Mouse (Mus musculus) midbrain, postnatal 0 days (tissue): ENCODE data around the gene Ms4a4a. TPM values are rescaled to one million over a fixed set of nuclear protein-coding genes. Genes with fewer than 3 reads are reported as not detected.

ENCODE experiments used
- ATAC-seq: fragments of 200-750 bp; cut with Nextera tagmentation; 2 replicates; pipeline ENCODE4 v1.8.0; 2017; ENCODE audit warnings: moderate number of reproducible peaks, mild to moderate bottlenecking, moderate TSS enrichment, moderate library complexity; ENCODE audit not compliant: low FRiP score
- DNase-seq: peaks from one replicate; pipeline ENCODE4 v3.0.0-alpha.2; 2015; ENCODE audit warnings: low spot score
- H3K27ac ChIP-seq: fragments of 300-500 bp; sonication (generic); 2 replicates; pipeline ENCODE4 v1.5.1; 2014; ENCODE audit warnings: low read depth, mild to moderate bottlenecking, low read length, mixed read lengths
- H3K27me3 ChIP-seq: fragments of 300-500 bp; sonication (generic); 2 replicates; pipeline ENCODE4 v1.6.1; 2014; ENCODE audit warnings: low read length, control low read depth, mixed read lengths; ENCODE audit not compliant: insufficient read depth
- H3K36me3 ChIP-seq: fragments of 300-500 bp; sonication (generic); 2 replicates; pipeline ENCODE4 v1.6.1; 2014; ENCODE audit warnings: low read length, control low read depth, mixed read lengths; ENCODE audit not compliant: insufficient read depth
- H3K4me1 ChIP-seq: fragments of 300-500 bp; sonication (generic); 2 replicates; pipeline ENCODE4 v1.6.1; 2014; ENCODE audit warnings: mild to moderate bottlenecking, control low read depth, antibody characterized with exemption, low read length, mixed read lengths; ENCODE audit not compliant: insufficient read depth
- H3K4me2 ChIP-seq: fragments of 300-500 bp; sonication (generic); 2 replicates; pipeline ENCODE4 v1.6.1; 2014; ENCODE audit warnings: low read depth, mild to moderate bottlenecking, low read length, mixed read lengths; ENCODE audit not compliant: poor library complexity, severe bottlenecking
- H3K4me3 ChIP-seq: fragments of 300-500 bp; sonication (generic); 2 replicates; pipeline ENCODE4 v1.5.1; 2014; ENCODE audit warnings: low read depth, mild to moderate bottlenecking, low read length, moderate library complexity
- H3K9ac ChIP-seq: fragments of 300-500 bp; sonication (generic); replicated peaks from 2 replicates; pipeline ENCODE4 v1.6.1; 2014; ENCODE audit warnings: mild to moderate bottlenecking, low read length, moderate library complexity, mixed read lengths; ENCODE audit not compliant: poor library complexity, severe bottlenecking
- H3K9me3 ChIP-seq: fragments of 300-500 bp; sonication (generic); 2 replicates; pipeline ENCODE4 v1.6.1; 2016; ENCODE audit warnings: low read length, control low read depth
- CTCF ChIP-seq: IDR thresholded peaks from 2 replicates; pipeline ENCODE4 v1.5.1; 2016; ENCODE audit warnings: antibody characterized with exemption, mild to moderate bottlenecking
- WGBS: fragments of 180-500 bp; shearing (Covaris S2); extraction: QIAGEN DNeasy Blood & Tissue Kit; methylation state at CpG from one replicate; pipeline ENCODE4 v1.1.7; 2014; 5-methylcytosine and 5-hydroxymethylcytosine counted together
- polyA plus RNA-seq: library from polyadenylated mRNA; unstranded; fragments of >200 nt; fragmentation: Nextera tagmentation; extraction: Ambion mirVana; gene quantifications from 2 replicates; pipeline ENCODE4 v1.2.1, GENCODE M21; 2015
- total RNA-seq: library from RNA; depleted of rRNA; stranded (reverse); fragments of >200 nt; gene quantifications from 2 replicates; pipeline ENCODE4 v1.2.3, GENCODE M21; 2014

Gene Ms4a4a
- total and polyA plus RNA-seq, 2 experiments from 2014 or later: 0.22 to 1.9 TPM

- no peak for TF ChIP-seq CTCF
- ATAC-seq (no peak), DNase-seq (no peak)
- 77% methylated on average over 4 of the region's 4 CpGs for WGBS
- H3K9me3 ChIP-seq: no peaks in the 10 kb centered on the region
- H3K27me3 ChIP-seq: no peaks in the 10 kb centered on the region
- H3K27ac ChIP-seq: no peak overlapping the region
- no peak overlapping the region for H3K4me2 ChIP-seq
- no peak overlapping the region for H3K9ac ChIP-seq
- no peaks in the 10 kb centered on the region for H3K4me1 ChIP-seq
- no peaks in the 10 kb centered on the region for H3K36me3 ChIP-seq
- H3K4me3 ChIP-seq: no peak overlapping the region
Observed at GRCm38 (mm10) chr19:11387685-11388084, 12.4 kb downstream of the Ms4a4a start.

GRCm38 (mm10) chr19:11388949-11389348 is 13.6 kb downstream of the Ms4a4a start:
- Histone ChIP-seq H3K36me3 (no peaks in the 10 kb centered on the region), H3K9ac (no peak overlapping the region), H3K4me3 (no peak overlapping the region), H3K4me2 (no peak overlapping the region), H3K9me3 (no peaks in the 10 kb centered on the region), H3K27ac (no peak overlapping the region), H3K27me3 (no peaks in the 10 kb centered on the region), H3K4me1 (no peaks in the 10 kb centered on the region)
- WGBS: 84% methylated on average over 2 of the region's 2 CpGs
- ATAC-seq (no peak), DNase-seq (no peak)
- no peak for TF ChIP-seq CTCF

GRCm38 (mm10) chr19:11395769-11396168 is 20.4 kb downstream of the Ms4a4a start:
- Histone ChIP-seq H3K4me3 (no peak overlapping the region), H3K4me1 (no peaks in the 10 kb centered on the region), H3K9ac (no peak overlapping the region), H3K4me2 (no peak overlapping the region), H3K36me3 (no peaks in the 10 kb centered on the region), H3K27ac (no peak overlapping the region), H3K9me3 (no peaks in the 10 kb centered on the region), H3K27me3 (no peaks in the 10 kb centered on the region)
- TF ChIP-seq CTCF: no peak
- ATAC-seq (no peak), DNase-seq (no peak)

GRCm38 (mm10) chr19:11404527-11404926 is 29.2 kb downstream of the Ms4a4a start, which contains the start of gene Ms4a4c:
Ms4a4c (plus strand) TSS chr19:11404770.
- DNase-seq (no peak), ATAC-seq (no peak)
- 87% methylated on average over 3 of the region's 3 CpGs for WGBS
- no peaks in the 10 kb centered on the region for H3K27me3 ChIP-seq
- no peaks in the 10 kb centered on the region for H3K9me3 ChIP-seq
- no peak within 1 kb of the TSS for H3K4me3 ChIP-seq
- no peak within 1 kb of the TSS for H3K27ac ChIP-seq
- no peak within 1 kb of the TSS for H3K4me2 ChIP-seq
- TF ChIP-seq CTCF: no peak
- H3K4me1 ChIP-seq: no peaks in the 10 kb centered on the region
- no peaks in the 10 kb centered on the region for H3K36me3 ChIP-seq
- no peak within 1 kb of the TSS for H3K9ac ChIP-seq

GRCm38 (mm10) chr19:11407428-11407827 is 32.1 kb downstream of the Ms4a4a start:
- H3K4me3 ChIP-seq: no peak overlapping the region
- H3K9ac ChIP-seq: no peak overlapping the region
- TF ChIP-seq CTCF: no peak
- no peaks in the 10 kb centered on the region for H3K36me3 ChIP-seq
- no peaks in the 10 kb centered on the region for H3K4me1 ChIP-seq
- H3K27ac ChIP-seq: no peak overlapping the region
- no peaks in the 10 kb centered on the region for H3K9me3 ChIP-seq
- no peak for DNase-seq
- no peak for ATAC-seq
- H3K4me2 ChIP-seq: no peak overlapping the region
- H3K27me3 ChIP-seq: no peaks in the 10 kb centered on the region

GRCm38 (mm10) chr19:11408591-11408990 is 33.3 kb downstream of the Ms4a4a start:
- H3K27me3 ChIP-seq: no peaks in the 10 kb centered on the region
- H3K36me3 ChIP-seq: no peaks in the 10 kb centered on the region
- no peak overlapping the region for H3K27ac ChIP-seq
- no peaks in the 10 kb centered on the region for H3K9me3 ChIP-seq
- TF ChIP-seq CTCF: no peak
- WGBS: 86% methylated on average over 1 of the region's 1 CpGs
- H3K4me3 ChIP-seq: no peak overlapping the region
- H3K4me1 ChIP-seq: no peaks in the 10 kb centered on the region
- DNase-seq (no peak), ATAC-seq (no peak)
- no peak overlapping the region for H3K9ac ChIP-seq
- H3K4me2 ChIP-seq: no peak overlapping the region
